Mouse (Mus musculus) urinary bladder, adult 2 months (tissue): ENCODE measurements around the gene Igfals. TPM values are rescaled to one million over a fixed set of nuclear protein-coding genes. Genes with fewer than 3 reads are reported as not detected.

ENCODE experiments used
- DNase-seq: peaks from one replicate; pipeline ENCODE4 v3.0.0; 2022; ENCODE audit warnings: low spot score
- polyA plus RNA-seq: library from polyadenylated mRNA; depleted of rRNA; stranded (reverse); fragments of >200 nt; gene quantifications from 2 replicates; pipeline ENCODE4 v1.2.3, GENCODE M21; 2012

The Igfals gene
- polyA plus RNA-seq, 1 experiment, result 1.7 TPM

GRCm38 (mm10) chr17:24894061-24894994 is 28.5 kb downstream of the Igfals start:
- DNase-seq, result no peak

- DNase-seq, result peak; percentile 73
These were observed 29.3 kb downstream of the Igfals start, which contains the start of the genes Eme2 and Mrps34 for GRCm38 (mm10) chr17:24894995-24895547. Eme2 (minus strand) TSS chr17:24895087. Mrps34 (plus strand) TSS chr17:24895116.

GRCm38 (mm10) chr17:24895571-24896240 is 29.9 kb downstream of the Igfals start:
- DNase-seq, result no peak

GRCm38 (mm10) chr17:24896241-24896992 is 30.6 kb downstream of the Igfals start, which contains the start of gene Nme3:
Nme3 (plus strand) TSS chr17:24896500.
- DNase-seq, result peak; percentile 54

GRCm38 (mm10) chr17:24896993-24897269 is 31.1 kb downstream of the Igfals start:
- no peak for DNase-seq

GRCm38 (mm10) chr17:24897600-24897999 is 31.8 kb downstream of the Igfals start:
- DNase-seq, result no peak

- no peak for DNase-seq
These were observed 32.5 kb downstream of the Igfals start for GRCm38 (mm10) chr17:24898041-24898854.

- no peak for DNase-seq
These were observed 33.4 kb downstream of the Igfals start for GRCm38 (mm10) chr17:24899153-24899552.

GRCm38 (mm10) chr17:24900014-24900413 is 34.2 kb downstream of the Igfals start:
- no peak for DNase-seq

GRCm38 (mm10) chr17:24902124-24902523 is 36.3 kb downstream of the Igfals start:
- no peak for DNase-seq

- no peak for DNase-seq
These were observed 37.1 kb downstream of the Igfals start for GRCm38 (mm10) chr17:24902671-24903474.

- no peak for DNase-seq
These were observed 38.0 kb downstream of the Igfals start for GRCm38 (mm10) chr17:24903767-24904166.

GRCm38 (mm10) chr17:24907591-24907990 is 41.8 kb downstream of the Igfals start:
- no peak for DNase-seq

- no peak for DNase-seq
These were observed 48.2 kb downstream of the Igfals start for GRCm38 (mm10) chr17:24913984-24914383.

GRCm38 (mm10) chr17:24923246-24923645 is 57.4 kb downstream of the Igfals start:
- no peak for DNase-seq

- no peak for DNase-seq
These were observed 63.7 kb downstream of the Igfals start for GRCm38 (mm10) chr17:24929506-24929905.
